Mouse (Mus musculus): ENCODE measurements at regions not wholly inside any gene's neighbourhood (a gene's known extent, or its start where the extent isn't known, plus 50 kb on each side); places are given as distances from the start of the nearest gene placed in this dataset.

- no peak for DNase-seq (ENCODE audit: low read depth)
These were observed 83.0 kb upstream of the Otos start for GRCm38 (mm10) chr1:92731353-92732282.

GRCm38 (mm10) chr1:92730576-92730975, 81.9 kb upstream of the Otos start:
- peak; percentile 26 for DNase-seq (ENCODE audit: low read depth)

- no peak for DNase-seq (ENCODE audit: low read depth)
These were observed 79.3 kb upstream of the Otos start for GRCm38 (mm10) chr1:92727961-92728360.

GRCm38 (mm10) chr1:92727371-92727770, 78.7 kb upstream of the Otos start:
- no peak for DNase-seq (ENCODE audit: low read depth)

GRCm38 (mm10) chr1:92726341-92726740, 77.7 kb upstream of the Otos start:
- DNase-seq (ENCODE audit: low read depth): peak; percentile 29

GRCm38 (mm10) chr1:92724135-92724534, 75.5 kb upstream of the Otos start:
- DNase-seq (ENCODE audit: low read depth): no peak

GRCm38 (mm10) chr1:92720567-92720966, 71.9 kb upstream of the Otos start:
- DNase-seq (ENCODE audit: low read depth): no peak

GRCm38 (mm10) chr1:92719864-92720263, 71.2 kb upstream of the Otos start:
- no peak for DNase-seq (ENCODE audit: low read depth)

GRCm38 (mm10) chr1:92718108-92718507, 69.5 kb upstream of the Otos start:
- no peak for DNase-seq (ENCODE audit: low read depth)

GRCm38 (mm10) chr1:92714725-92715324, 66.2 kb upstream of the Otos start:
- no peak for DNase-seq (ENCODE audit: low read depth)

GRCm38 (mm10) chr1:92712366-92712765, 63.7 kb upstream of the Otos start:
- peak; percentile 68 for DNase-seq (ENCODE audit: low read depth)

- DNase-seq (ENCODE audit: low read depth): no peak
These were observed 61.7 kb upstream of the Otos start for GRCm38 (mm10) chr1:92710321-92710839.

GRCm38 (mm10) chr1:92709190-92709850, 60.7 kb upstream of the Otos start:
- peak; percentile 49 for DNase-seq (ENCODE audit: low read depth)

- DNase-seq (ENCODE audit: low read depth): peak; percentile 56
These were observed 59.6 kb upstream of the Otos start for GRCm38 (mm10) chr1:92707917-92708897.

- DNase-seq (ENCODE audit: low read depth): no peak
These were observed 58.8 kb upstream of the Otos start for GRCm38 (mm10) chr1:92707441-92707840.

GRCm38 (mm10) chr1:92703903-92704302, 55.3 kb upstream of the Otos start:
- DNase-seq (ENCODE audit: low read depth): peak; percentile 93

- DNase-seq (ENCODE audit: low read depth): no peak
These were observed 54.6 kb upstream of the Otos start for GRCm38 (mm10) chr1:92703270-92703669.

GRCm38 (mm10) chr1:92700107-92700506, 51.5 kb upstream of the Otos start:
- no peak for DNase-seq (ENCODE audit: low read depth)

GRCm38 (mm10) chr1:92699697-92700096, 51.1 kb upstream of the Otos start:
- peak; percentile 20 for DNase-seq (ENCODE audit: low read depth)

- peak; percentile 72 for DNase-seq (ENCODE audit: low read depth)
These were observed 50.4 kb upstream of the Otos start for GRCm38 (mm10) chr1:92699048-92699447.

GRCm38 (mm10) chr1:92698541-92698940, 49.9 kb upstream of the Otos start:
- DNase-seq (ENCODE audit: low read depth): no peak
